Mouse (Mus musculus) limb, embryonic 15.5 days (tissue): ENCODE results near the gene Poc1b. TPM values are rescaled to one million over a fixed set of nuclear protein-coding genes. Genes with fewer than 3 reads are reported as not detected.

Source experiments
- ATAC-seq: fragments of 200-750 bp; cut with Nextera tagmentation; 2 replicates; pipeline ENCODE4 v1.8.0; 2017; ENCODE audit warnings: low read depth, moderate TSS enrichment; ENCODE audit not compliant: insufficient number of reproducible peaks, low FRiP score, low TSS enrichment
- H3K27ac ChIP-seq: fragments of 300-500 bp; sonication (generic); 2 replicates; pipeline ENCODE4 v1.5.1; 2015; ENCODE audit warnings: moderate library complexity, mild to moderate bottlenecking, inconsistent platforms
- H3K27me3 ChIP-seq: fragments of 300-500 bp; sonication (generic); 2 replicates; pipeline ENCODE4 v1.6.1; 2015; ENCODE audit warnings: inconsistent platforms
- H3K36me3 ChIP-seq: fragments of 300-500 bp; sonication (generic); 2 replicates; pipeline ENCODE4 v1.6.1; 2015; ENCODE audit warnings: inconsistent platforms
- H3K4me1 ChIP-seq: fragments of 300-500 bp; sonication (generic); 2 replicates; pipeline ENCODE4 v1.6.1; 2015; ENCODE audit warnings: inconsistent platforms
- H3K4me2 ChIP-seq: fragments of 300-500 bp; sonication (generic); 2 replicates; pipeline ENCODE4 v1.6.1; 2015; ENCODE audit warnings: mild to moderate bottlenecking, inconsistent platforms
- H3K4me3 ChIP-seq: fragments of 300-500 bp; sonication (generic); 2 replicates; pipeline ENCODE4 v1.5.1; 2015; ENCODE audit warnings: mild to moderate bottlenecking, inconsistent platforms
- H3K9ac ChIP-seq: fragments of 300-500 bp; sonication (generic); 2 replicates; pipeline ENCODE4 v1.6.1; 2015; ENCODE audit warnings: inconsistent platforms
- H3K9me3 ChIP-seq: fragments of 300-500 bp; sonication (generic); 2 replicates; pipeline ENCODE4 v1.6.1; 2016; ENCODE audit warnings: inconsistent platforms
- WGBS: fragments of 180-500 bp; shearing (Covaris S2); methylation state at CpG from one replicate; pipeline ENCODE4 v1.1.7; 2015; 5-methylcytosine and 5-hydroxymethylcytosine counted together
- polyA plus RNA-seq: library from polyadenylated mRNA; unstranded; fragments of >200 nt; fragmentation: Nextera tagmentation; extraction: Ambion mirVana; gene quantifications from 2 replicates; pipeline ENCODE4 v1.2.1, GENCODE M21; 2015

Poc1b gene
- polyA plus RNA-seq, 1 experiment from 2014 or later, result 15.6 TPM

- H3K27me3 ChIP-seq, result 0 out of 2 replicates have a peak, but pooled peaks cover 6% of the 10 kb centered on the region
- 78% methylated on average over 6 of the region's 6 CpGs for WGBS
- H3K9me3 ChIP-seq, result no peaks in the 10 kb centered on the region
- no peak overlapping the region for H3K27ac ChIP-seq
- H3K9ac ChIP-seq, result no peak overlapping the region
- no peaks in the 10 kb centered on the region for H3K4me1 ChIP-seq
- H3K36me3 ChIP-seq, result no peaks in the 10 kb centered on the region
- H3K4me3 ChIP-seq, result no peak overlapping the region
- ATAC-seq, result no peak
- no peak overlapping the region for H3K4me2 ChIP-seq
Measured at GRCm38 (mm10) chr10:99089906-99090305, 16.9 kb upstream of the Poc1b start.

DNA sequence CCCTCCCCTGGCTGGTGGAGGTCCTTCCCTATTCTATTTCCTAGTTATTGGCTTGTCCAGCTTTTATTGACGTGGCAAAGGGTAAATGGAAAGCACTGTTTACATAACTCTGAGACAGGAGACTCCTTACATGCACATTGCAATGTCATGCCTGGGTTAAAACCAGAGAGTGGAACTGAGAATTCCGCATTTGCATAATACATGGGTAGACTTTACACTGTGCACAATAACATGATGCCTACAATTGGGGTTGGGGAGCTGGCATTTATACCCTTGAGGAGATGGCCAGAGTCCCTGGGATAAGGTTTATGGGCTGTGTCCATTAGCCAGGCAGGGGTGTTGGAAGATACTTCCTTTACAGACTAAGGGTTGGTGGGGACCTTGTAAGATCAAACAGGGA lies 13.5 kb upstream of the Poc1b start:
- Histone ChIP-seq H3K9me3 (no peaks in the 10 kb centered on the region), H3K27me3 (no peaks in the 10 kb centered on the region), H3K27ac (no peak overlapping the region), H3K4me2 (no peak overlapping the region), H3K4me1 (no peaks in the 10 kb centered on the region), H3K4me3 (no peak overlapping the region), H3K36me3 (no peaks in the 10 kb centered on the region), H3K9ac (no peak overlapping the region)
- ATAC-seq, result no peak
- WGBS, result 76% methylated on average over 2 of the region's 2 CpGs

- no peak for ATAC-seq
- Histone ChIP-seq H3K9me3 (no peaks in the 10 kb centered on the region), H3K4me2 (no peak overlapping the region), H3K4me1 (no peaks in the 10 kb centered on the region), H3K9ac (no peak overlapping the region), H3K4me3 (no peak overlapping the region), H3K36me3 (no peaks in the 10 kb centered on the region), H3K27me3 (no peaks in the 10 kb centered on the region), H3K27ac (no peak overlapping the region)
- WGBS, result 77% methylated on average over 2 of the region's 2 CpGs
Measured at GRCm38 (mm10) chr10:99095114-99095513, 11.7 kb upstream of the Poc1b start.

GRCm38 (mm10) chr10:99097374-99097773 lies 9.5 kb upstream of the Poc1b start:
- H3K9me3 ChIP-seq, result no peaks in the 10 kb centered on the region
- no peak for ATAC-seq
- H3K27ac ChIP-seq, result no peak overlapping the region
- H3K4me2 ChIP-seq, result no peak overlapping the region
- H3K4me3 ChIP-seq, result no peak overlapping the region
- H3K9ac ChIP-seq, result no peak overlapping the region
- no peaks in the 10 kb centered on the region for H3K36me3 ChIP-seq
- no peaks in the 10 kb centered on the region for H3K4me1 ChIP-seq
- 69% methylated on average over 10 of the region's 10 CpGs for WGBS
- no peaks in the 10 kb centered on the region for H3K27me3 ChIP-seq

DNA sequence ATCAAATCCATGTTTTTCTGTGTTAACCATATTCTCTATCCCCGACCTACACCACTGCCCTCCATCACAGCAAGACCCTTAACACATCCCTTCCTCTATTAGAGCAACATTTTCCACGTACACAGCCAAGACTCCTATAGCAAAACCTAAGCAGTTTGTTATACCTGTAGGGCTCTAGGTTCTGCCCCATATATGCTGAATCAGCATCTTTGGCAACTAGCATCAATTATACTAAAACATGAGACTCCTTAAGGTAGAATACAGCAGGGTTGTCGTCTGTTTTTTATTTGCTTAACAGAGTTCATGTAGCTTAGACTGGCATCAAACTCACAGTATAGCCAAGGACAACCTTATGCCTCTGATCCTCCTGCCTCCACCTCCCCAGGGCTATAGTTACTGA lies 1.3 kb upstream of the Poc1b start:
- peaks cover 11% of the 10 kb centered on the region; the same call in 1 of the 2 replicates for H3K4me1 ChIP-seq
- peaks cover 11% of the 10 kb centered on the region; the same call in 1 of the 2 replicates for H3K36me3 ChIP-seq
- no peak overlapping the region for H3K9ac ChIP-seq
- 67% methylated on average over 3 of the region's 3 CpGs for WGBS
- no peaks in the 10 kb centered on the region for H3K9me3 ChIP-seq
- no peaks in the 10 kb centered on the region for H3K27me3 ChIP-seq
- H3K4me2 ChIP-seq, result no peak overlapping the region
- H3K27ac ChIP-seq, result no peak overlapping the region
- no peak for ATAC-seq
- no peak overlapping the region; the same call in 1 of the 2 replicates for H3K4me3 ChIP-seq

DNA sequence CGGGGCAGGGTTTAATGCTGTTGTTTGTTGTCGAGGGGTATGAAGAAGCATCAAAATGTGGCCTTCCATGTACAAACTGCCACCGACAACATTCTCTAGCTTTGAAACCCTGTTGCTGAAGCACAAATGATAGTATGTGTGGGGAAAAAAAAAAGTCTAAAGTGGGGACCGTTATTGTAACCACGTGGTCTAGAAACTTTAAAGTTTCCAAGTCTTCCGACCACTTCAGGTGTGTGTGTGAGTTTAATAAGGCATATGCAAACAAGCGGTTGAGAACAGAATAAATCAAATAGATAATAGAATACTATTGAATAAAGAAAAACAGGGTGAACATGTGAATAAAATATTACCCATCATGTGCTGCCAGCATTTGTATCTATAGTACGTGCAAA lies 529 bp upstream of the Poc1b start:
- peaks cover 15% of the 10 kb centered on the region; the same call in 1 of the 2 replicates for H3K4me1 ChIP-seq
- H3K9me3 ChIP-seq, result no peaks in the 10 kb centered on the region
- H3K4me2 ChIP-seq, result peak overlapping the region; percentile 95
- peaks cover 11% of the 10 kb centered on the region; the same call in 1 of the 2 replicates for H3K36me3 ChIP-seq
- peak overlapping the region; percentile 90 for H3K9ac ChIP-seq
- H3K27me3 ChIP-seq, result no peaks in the 10 kb centered on the region
- peak overlapping the region; percentile 98 for H3K4me3 ChIP-seq
- 22% methylated on average over 8 of the region's 8 CpGs for WGBS
- ATAC-seq, result no peak
- peak overlapping the region; percentile 89 for H3K27ac ChIP-seq

GRCm38 (mm10) chr10:99107964-99108363 lies 1.1 kb downstream of the Poc1b start, which contains the start of gene Galnt4:
Gene Galnt4, plus strand, starts transcription at chr10:99108159.
- peak within 1 kb of the TSS; percentile 95 for H3K4me2 ChIP-seq
- no peaks in the 10 kb centered on the region for H3K9me3 ChIP-seq
- peak within 1 kb of the TSS; percentile 98 for H3K4me3 ChIP-seq
- peaks cover 11% of the 10 kb centered on the region; the same call in 1 of the 2 replicates for H3K36me3 ChIP-seq
- H3K27ac ChIP-seq, result peak within 1 kb of the TSS; percentile 89
- H3K9ac ChIP-seq, result peak within 1 kb of the TSS; percentile 90
- no peaks in the 10 kb centered on the region for H3K27me3 ChIP-seq
- peaks cover 15% of the 10 kb centered on the region; the same call in 1 of the 2 replicates for H3K4me1 ChIP-seq
- ATAC-seq, result peak; percentile 80
- under 1% methylated on average over 22 of the region's 22 CpGs for WGBS

GRCm38 (mm10) chr10:99108431-99108982 lies 1.7 kb downstream of the Poc1b start:
- WGBS, result 32% methylated on average over 12 of the region's 12 CpGs
- Histone ChIP-seq H3K27ac (peak overlapping the region; percentile 89), H3K27me3 (no peaks in the 10 kb centered on the region), H3K9me3 (no peaks in the 10 kb centered on the region), H3K9ac (peak overlapping the region; percentile 90; the same call in 1 of the 2 replicates), H3K4me2 (peak overlapping the region; percentile 95), H3K36me3 (peaks cover 11% of the 10 kb centered on the region; the same call in 1 of the 2 replicates), H3K4me3 (peak overlapping the region; percentile 98), H3K4me1 (peaks cover 15% of the 10 kb centered on the region; the same call in 1 of the 2 replicates)
- no peak for ATAC-seq

DNA sequence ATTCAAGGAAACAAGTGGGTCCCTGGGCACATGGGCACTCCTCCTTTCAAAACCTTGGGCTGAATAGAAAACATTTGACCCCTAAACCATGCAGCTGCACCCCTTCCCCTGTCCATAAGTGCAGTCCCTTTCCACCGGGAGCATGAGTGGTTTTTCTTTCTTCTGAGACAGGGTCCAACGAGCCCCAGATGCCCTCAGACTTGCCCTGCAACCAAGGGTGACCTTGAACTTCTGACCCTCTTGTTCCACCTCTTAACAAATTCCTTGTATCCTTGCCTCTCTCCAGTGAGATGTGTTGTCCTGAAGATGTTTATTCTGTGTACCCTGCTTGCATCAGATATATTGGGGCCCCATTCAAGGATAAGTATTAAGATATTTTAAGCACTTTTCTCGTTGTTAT lies 6.7 kb downstream of the Poc1b start:
- Histone ChIP-seq H3K4me3 (no peak overlapping the region), H3K27ac (no peak overlapping the region), H3K4me2 (no peak overlapping the region), H3K4me1 (peaks cover 25% of the 10 kb centered on the region), H3K36me3 (peaks cover 11% of the 10 kb centered on the region; the same call in 1 of the 2 replicates), H3K9ac (no peak overlapping the region), H3K9me3 (no peaks in the 10 kb centered on the region), H3K27me3 (no peaks in the 10 kb centered on the region)
- ATAC-seq, result no peak
- WGBS, result 44% methylated on average over 3 of the region's 3 CpGs

DNA sequence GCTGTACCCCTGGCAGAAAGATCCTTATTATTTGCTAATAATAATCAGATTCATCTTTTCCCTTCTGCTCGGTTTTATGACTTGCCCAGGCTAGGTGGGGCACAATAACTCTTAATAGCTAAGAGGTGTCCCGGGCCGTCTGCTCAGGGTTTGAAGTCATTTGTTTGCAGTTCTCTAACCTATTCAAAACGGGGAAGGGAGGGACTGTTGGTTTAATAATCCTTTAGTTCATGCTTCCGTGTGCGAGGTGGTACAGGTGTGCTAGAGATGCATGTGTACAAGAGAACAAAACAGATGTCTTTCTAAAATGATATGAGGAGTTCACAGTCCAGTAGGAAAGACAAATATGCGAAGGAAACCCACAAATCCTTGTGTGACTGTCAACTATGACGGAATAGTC lies 7.5 kb downstream of the Poc1b start:
- Histone ChIP-seq H3K27me3 (no peaks in the 10 kb centered on the region), H3K4me1 (peaks cover 28% of the 10 kb centered on the region), H3K27ac (no peak overlapping the region), H3K9me3 (no peaks in the 10 kb centered on the region), H3K4me2 (no peak overlapping the region), H3K36me3 (peaks cover 10% of the 10 kb centered on the region; the same call in 1 of the 2 replicates), H3K9ac (no peak overlapping the region), H3K4me3 (no peak overlapping the region)
- 65% methylated on average over 8 of the region's 8 CpGs for WGBS
- no peak for ATAC-seq

DNA sequence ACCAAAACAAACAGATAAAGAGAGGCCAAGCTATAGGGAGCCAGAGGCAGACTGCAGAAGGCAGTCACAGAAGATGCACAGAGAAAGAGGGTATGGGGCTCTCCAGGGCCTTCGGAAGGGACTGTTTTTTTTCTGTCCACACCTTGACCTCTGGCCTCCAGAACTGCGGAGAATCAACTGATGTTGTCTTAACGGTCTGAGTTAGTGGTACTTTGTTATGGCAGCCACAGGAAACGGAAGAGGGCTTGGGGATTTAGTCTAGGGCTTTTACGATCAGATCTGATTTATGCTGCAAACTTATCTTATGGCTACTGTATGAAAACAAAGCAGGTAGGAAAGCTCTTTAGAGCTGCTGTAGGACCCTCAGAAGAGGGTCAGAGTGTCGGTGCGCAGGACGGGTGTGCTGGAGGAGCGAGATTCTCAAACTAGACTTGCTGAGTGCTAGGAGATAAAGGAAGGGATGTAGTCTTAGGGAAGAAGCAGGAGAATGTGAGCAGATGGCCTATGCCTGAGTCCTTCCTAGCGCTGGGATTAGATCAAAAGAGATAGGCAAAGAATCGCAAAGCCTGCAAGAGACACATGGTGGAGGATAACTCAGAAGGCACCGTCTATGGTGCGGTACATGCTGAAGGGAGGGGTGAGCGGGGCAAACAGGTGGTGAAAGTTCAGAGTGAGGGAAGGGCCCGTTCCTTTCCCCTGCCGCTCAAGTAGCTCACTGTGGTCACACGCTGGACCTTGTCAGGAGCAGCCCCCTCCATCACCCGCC lies 8.8 kb downstream of the Poc1b start:
- Histone ChIP-seq H3K27ac (no peak overlapping the region), H3K36me3 (no peaks in the 10 kb centered on the region), H3K4me1 (peaks cover 30% of the 10 kb centered on the region), H3K4me3 (no peak overlapping the region), H3K9me3 (no peaks in the 10 kb centered on the region), H3K9ac (no peak overlapping the region), H3K4me2 (no peak overlapping the region), H3K27me3 (no peaks in the 10 kb centered on the region)
- WGBS, result 40% methylated on average over 18 of the region's 18 CpGs
- ATAC-seq, result no peak

DNA sequence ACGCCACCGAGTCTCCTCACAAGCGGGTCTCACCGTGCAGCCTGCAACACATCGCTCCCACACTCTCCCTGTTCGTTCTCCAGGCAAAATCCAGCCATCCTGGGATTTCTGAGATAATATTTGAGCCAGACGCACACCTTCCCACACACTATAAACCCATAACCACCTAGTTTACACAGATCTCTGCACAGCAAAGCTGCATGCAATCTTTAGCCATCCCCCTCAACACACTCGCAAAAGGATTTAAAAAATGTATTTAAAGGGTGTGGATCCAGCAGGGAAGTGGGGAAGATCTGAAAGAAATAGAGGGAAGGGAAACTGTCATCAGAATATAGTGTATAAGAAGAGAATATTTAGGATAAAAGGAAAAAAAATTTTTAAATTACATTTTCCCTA lies 9.4 kb downstream of the Poc1b start:
- 38% methylated on average over 8 of the region's 8 CpGs for WGBS
- no peak overlapping the region for H3K4me2 ChIP-seq
- no peaks in the 10 kb centered on the region for H3K9me3 ChIP-seq
- peaks cover 26% of the 10 kb centered on the region for H3K4me1 ChIP-seq
- no peak overlapping the region for H3K27ac ChIP-seq
- ATAC-seq, result no peak
- no peak overlapping the region for H3K4me3 ChIP-seq
- no peak overlapping the region for H3K9ac ChIP-seq
- H3K27me3 ChIP-seq, result no peaks in the 10 kb centered on the region
- H3K36me3 ChIP-seq, result no peaks in the 10 kb centered on the region
